Comparison of ENCODE assay signal across 8 mouse cellular contexts in genomic region chr2:30077502-30078348, GRCm38 (mm10). TPM values are rescaled to one million over a fixed set of nuclear protein-coding genes. Genes with fewer than 3 reads are reported as not detected.
DNase-seq lines count a peak whose midpoint lies in the region; ATAC-seq and TF ChIP-seq lines count a peak whose summit lies in the region.

Pkn3 (plus strand) TSS chr2:30077684.

- TF ChIP-seq POLR2A in testis, adult 2 months (IDR thresholded peaks at IDR 0.05; ENCODE audit: control insufficient read depth, low read depth, low read length) = no peak

- no peaks in the 10 kb centered on the region for H3K9me3 ChIP-seq in E14TG2a.4 (ENCODE audit: low read length)
- no peaks in the 10 kb centered on the region for H3K9me3 ChIP-seq in forebrain, embryonic 10.5 days
- no peaks in the 10 kb centered on the region for H3K9me3 ChIP-seq in heart, embryonic 15.5 days (replicated peaks)
- H3K9me3 ChIP-seq in neural tube, embryonic 13.5 days = no peaks in the 10 kb centered on the region

- under 1% methylated on average over 53 of the region's 53 CpGs for WGBS in forebrain, embryonic 10.5 days
- WGBS in heart, embryonic 15.5 days = 1% methylated on average over 53 of the region's 53 CpGs
- 1% methylated on average over 53 of the region's 53 CpGs for WGBS in neural tube, embryonic 13.5 days

- peak; percentile 49 for TF ChIP-seq CTCF in E14TG2a.4 (conservative IDR thresholded peaks at IDR 0.05; ENCODE audit: low read length)
- peak; percentile 96 for TF ChIP-seq CTCF in testis, adult 2 months (IDR thresholded peaks at IDR 0.05; ENCODE audit: control insufficient read depth, insufficient read depth, insufficient replicate concordance, low read depth, low read length)

- DNase-seq in c-Kit-positive CD71-negative TER-119-negative erythroid progenitor cells, embryonic 14.5 days (ENCODE audit: low read depth) = peak; percentile 79
- DNase-seq in forebrain, embryonic 10.5 days (ENCODE audit: extremely low spot score, low spot score) = peak; percentile 89
- DNase-seq in kidney, postnatal 14 days = peak; percentile 92
- DNase-seq in lung, adult 18-20 months = peak; percentile 82 to 89

- ATAC-seq in heart, embryonic 15.5 days (replicated peaks; ENCODE audit: insufficient number of reproducible peaks, insufficient read depth, low FRiP score, low read depth) = peak; percentile 82
- ATAC-seq in neural tube, embryonic 13.5 days (ENCODE audit: low read depth) = peak; percentile 77

- peak within 1 kb of the TSS; percentile 89 for H3K27ac ChIP-seq in forebrain, embryonic 10.5 days
- H3K27ac ChIP-seq in heart, embryonic 15.5 days = peak within 1 kb of the TSS; percentile 87
- 0 out of 2 replicates have a peak within 1 kb of the TSS, but pooled peaks have one; percentile 65 for H3K27ac ChIP-seq in neural tube, embryonic 13.5 days (replicated peaks)
- peak within 1 kb of the TSS; percentile 70 for H3K27ac ChIP-seq in testis, adult 2 months (ENCODE audit: control insufficient read depth, insufficient read depth, low read depth, low read length)

- H3K4me3 ChIP-seq in E14TG2a.4 (replicated peaks; ENCODE audit: low read length) = peak within 1 kb of the TSS; percentile 91
- H3K4me3 ChIP-seq in forebrain, embryonic 10.5 days = peak within 1 kb of the TSS; percentile 63
- peak within 1 kb of the TSS; percentile 66 for H3K4me3 ChIP-seq in heart, embryonic 15.5 days
- H3K4me3 ChIP-seq in neural tube, embryonic 13.5 days = peak within 1 kb of the TSS; percentile 45
- peak within 1 kb of the TSS; percentile 69 for H3K4me3 ChIP-seq in testis, adult 2 months (ENCODE audit: control insufficient read depth, low read depth, low read length)

- H3K9ac ChIP-seq in heart, embryonic 15.5 days = peak within 1 kb of the TSS; percentile 69
- H3K9ac ChIP-seq in neural tube, embryonic 13.5 days = peak within 1 kb of the TSS; percentile 54

- peaks cover 48% of the 10 kb centered on the region for H3K36me3 ChIP-seq in E14TG2a.4 (ENCODE audit: insufficient read depth, low read length)
- peaks cover 35% of the 10 kb centered on the region for H3K36me3 ChIP-seq in forebrain, embryonic 10.5 days (replicated peaks)
- 0 out of 2 replicates have a peak, but pooled peaks cover 12% of the 10 kb centered on the region for H3K36me3 ChIP-seq in heart, embryonic 15.5 days
- H3K36me3 ChIP-seq in neural tube, embryonic 13.5 days = peaks cover 14% of the 10 kb centered on the region
- no peaks in the 10 kb centered on the region for H3K36me3 ChIP-seq in testis, adult 2 months (ENCODE audit: control insufficient read depth, insufficient read depth, low read length)

- H3K4me1 ChIP-seq in E14TG2a.4 (replicated peaks; ENCODE audit: low read depth, low read length) = peaks cover 72% of the 10 kb centered on the region
- H3K4me1 ChIP-seq in forebrain, embryonic 10.5 days = peaks cover 38% of the 10 kb centered on the region
- peaks cover 12% of the 10 kb centered on the region for H3K4me1 ChIP-seq in heart, embryonic 15.5 days (replicated peaks)
- H3K4me1 ChIP-seq in neural tube, embryonic 13.5 days (replicated peaks) = peaks cover 17% of the 10 kb centered on the region
- H3K4me1 ChIP-seq in testis, adult 2 months (ENCODE audit: control insufficient read depth, insufficient read depth, low read length) = peaks cover 15% of the 10 kb centered on the region

- peaks cover 5% of the 10 kb centered on the region; the same call in 1 of the 2 replicates for H3K27me3 ChIP-seq in E14TG2a.4 (ENCODE audit: insufficient read depth, low read length)
- no peaks in the 10 kb centered on the region for H3K27me3 ChIP-seq in forebrain, embryonic 10.5 days (ENCODE audit: poor library complexity, severe bottlenecking)
- H3K27me3 ChIP-seq in heart, embryonic 15.5 days = no peaks in the 10 kb centered on the region
- no peaks in the 10 kb centered on the region for H3K27me3 ChIP-seq in neural tube, embryonic 13.5 days
- H3K27me3 ChIP-seq in testis, adult 2 months (ENCODE audit: control insufficient read depth, insufficient read depth, low read length) = no peaks in the 10 kb centered on the region

- H3K4me2 ChIP-seq in heart, embryonic 15.5 days = peak within 1 kb of the TSS; percentile 97
- peak within 1 kb of the TSS; percentile 83 for H3K4me2 ChIP-seq in neural tube, embryonic 13.5 days

RNA-seq across cellular contexts. Expression of gene Pkn3, which starts in this region (rescaled TPM):
- polyA plus RNA-seq in forebrain, embryonic 10.5 days (2016; fragmentation: Nextera tagmentation; extraction: Ambion mirVana) = 12.4 and 13.1 TPM in 2 replicates
- 11.0 and 11.1 TPM in 2 replicates for polyA plus RNA-seq in heart, embryonic 15.5 days (2015; fragmentation: Nextera tagmentation; extraction: Ambion mirVana)
- 1.8 and 2.7 TPM in 2 replicates for polyA plus RNA-seq in neural tube, embryonic 13.5 days (2015; fragmentation: Nextera tagmentation; extraction: Ambion mirVana)
- 5.8 and 6.0 TPM in 2 replicates for polyA plus RNA-seq in testis, adult 2 months (2012; rRNA removed)

Comparison
In these comparisons a context has a peak if more than half of its experiments do, and no peak if none do; other contexts are left out.
1. Peak in every context shown above with its lines: DNase-seq, ATAC-seq, H3K4me3 ChIP-seq and H3K27ac ChIP-seq.